Mouse (Mus musculus): ENCODE results near the gene Gpr39. TPM values are rescaled to one million over a fixed set of nuclear protein-coding genes. Genes with fewer than 3 reads are reported as not detected.

The Gpr39 gene
- total RNA-seq, 2 experiments from 2014 or later: 0.19 to 0.20 TPM

DNA sequence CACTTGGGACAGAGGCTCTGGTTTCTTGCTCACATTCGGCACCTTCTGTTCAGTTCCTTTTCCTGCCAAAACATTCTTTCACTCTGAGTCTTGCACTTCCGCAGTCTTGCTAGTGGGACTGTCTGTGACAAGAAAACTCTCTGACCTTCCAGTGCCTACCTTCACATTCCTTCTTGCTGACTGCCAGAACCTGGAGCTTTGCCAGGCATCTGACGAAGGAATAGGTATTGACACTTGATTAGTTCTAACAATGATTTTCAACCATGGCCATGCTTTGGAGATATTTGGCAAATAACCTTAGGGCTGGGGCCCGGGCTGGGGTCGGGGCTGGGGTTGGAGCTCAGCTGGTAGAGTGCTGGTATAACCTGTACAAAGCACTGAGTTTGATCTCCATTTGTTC, 123.7 kb downstream of the Gpr39 start:
- no peak for DNase-seq (ENCODE audit: low spot score in 2 of 2)

- DNase-seq (ENCODE audit: low spot score in 2 of 2): no peak
Observed at GRCm38 (mm10) chr1:125808426-125808825, 131.6 kb downstream of the Gpr39 start.

DNA sequence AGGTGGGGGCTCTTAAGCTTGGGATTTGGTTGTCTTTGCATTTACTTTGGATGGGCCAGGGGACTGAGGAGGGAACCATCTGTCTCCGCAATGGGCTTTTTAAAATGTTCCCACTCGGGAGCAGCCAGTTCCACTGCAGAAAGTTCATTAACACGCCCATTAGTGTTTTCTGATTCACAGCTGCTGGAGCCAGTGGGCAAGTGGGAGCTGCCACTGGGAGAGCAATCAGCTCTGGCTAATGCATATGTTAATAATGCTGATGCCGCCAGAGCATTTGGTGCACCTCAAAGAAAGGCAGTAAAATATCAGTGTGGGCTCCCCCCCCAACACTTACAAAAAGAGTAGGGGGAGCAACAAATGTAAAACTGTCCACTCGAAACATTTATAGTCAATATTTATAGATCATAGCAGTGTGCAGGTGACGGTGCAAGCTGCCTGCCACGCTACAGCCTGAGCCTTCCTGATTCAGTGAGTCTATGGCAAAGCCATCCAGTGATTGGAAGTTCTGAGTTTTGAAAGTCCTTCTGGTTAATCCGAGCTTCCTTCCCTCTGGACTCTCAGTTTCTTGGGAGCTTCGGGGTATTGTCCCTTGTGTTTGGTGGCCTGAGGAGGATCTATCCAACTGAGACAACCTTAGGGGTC, 136.5 kb downstream of the Gpr39 start:
- no peak for DNase-seq (ENCODE audit: low spot score in 2 of 2)

DNA sequence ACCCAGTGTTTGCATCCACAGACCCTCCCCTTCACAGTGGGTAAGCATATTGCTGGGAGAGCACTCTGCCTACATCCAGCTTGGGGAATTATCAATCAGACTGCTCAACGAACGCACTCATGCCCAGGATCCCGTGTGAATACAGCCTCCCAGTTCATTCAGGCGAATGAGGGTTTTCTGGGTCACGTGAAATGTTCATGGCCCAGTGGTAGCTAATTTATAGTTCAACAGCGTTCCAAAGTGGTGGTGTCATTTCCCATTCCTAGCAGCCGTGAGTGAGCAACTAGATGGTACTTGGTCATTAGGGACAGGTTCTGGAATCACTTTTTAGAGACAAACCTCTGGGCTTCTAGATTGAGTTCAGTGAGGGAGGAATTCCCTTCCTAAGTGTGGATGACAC, 144.3 kb downstream of the Gpr39 start:
- no peak for DNase-seq (ENCODE audit: low spot score in 2 of 2)

GRCm38 (mm10) chr1:125823611-125824010, 146.8 kb downstream of the Gpr39 start:
- DNase-seq (ENCODE audit: low spot score in 2 of 2): no peak

DNA sequence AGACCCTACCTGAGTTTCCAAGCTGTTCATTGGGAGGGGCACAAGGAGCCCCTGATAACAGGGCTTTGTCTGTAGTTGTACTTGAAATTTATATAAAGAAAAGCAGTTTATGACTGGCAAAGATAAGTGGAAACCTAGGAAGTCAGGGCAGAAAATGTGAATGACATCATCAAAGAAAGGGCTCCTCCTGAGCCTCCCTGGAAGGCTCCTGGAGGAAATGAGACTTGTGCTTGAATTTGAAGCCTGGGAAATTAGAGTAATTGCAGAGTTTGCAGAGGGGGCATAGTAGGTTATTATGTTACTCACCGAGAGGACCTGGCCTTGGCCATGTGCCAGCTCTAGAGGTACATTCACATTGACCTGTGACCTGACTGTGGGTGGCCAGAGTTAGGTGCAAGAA, 160.7 kb downstream of the Gpr39 start:
- DNase-seq (ENCODE audit: low spot score in 2 of 2): no peak

DNA sequence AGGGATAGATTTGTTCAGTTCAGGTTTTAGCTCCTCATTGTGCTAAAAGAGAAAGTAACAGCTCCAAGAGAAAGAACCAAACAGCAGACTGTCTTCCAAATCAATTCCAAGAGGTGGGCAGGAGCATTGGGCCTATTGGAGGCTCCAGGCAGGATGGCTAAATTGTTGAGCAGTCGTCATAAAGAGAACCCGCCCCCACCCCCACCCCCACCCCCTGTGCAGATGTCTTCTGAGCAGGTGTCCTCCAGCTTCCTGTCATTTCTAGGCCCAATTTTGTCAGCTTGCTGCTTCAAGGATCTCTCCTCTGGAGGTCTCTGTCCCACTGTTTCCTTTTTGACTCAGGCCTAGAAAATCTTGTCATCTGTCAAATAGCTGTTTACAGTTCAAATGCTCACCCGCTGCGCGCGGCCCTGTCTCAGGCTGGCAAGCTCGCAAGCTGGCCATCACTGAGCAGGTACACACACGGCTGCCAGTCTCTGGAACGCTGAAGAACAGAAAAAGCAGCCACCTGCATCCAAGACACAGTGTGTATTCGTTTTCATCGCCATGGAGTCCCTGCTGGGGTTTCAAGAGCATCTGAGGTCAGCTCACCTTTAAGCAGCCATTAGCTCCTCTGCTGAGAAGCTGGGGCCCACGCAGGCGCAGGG, 163.1 kb downstream of the Gpr39 start:
- DNase-seq (ENCODE audit: low spot score in 2 of 2): no peak

DNA sequence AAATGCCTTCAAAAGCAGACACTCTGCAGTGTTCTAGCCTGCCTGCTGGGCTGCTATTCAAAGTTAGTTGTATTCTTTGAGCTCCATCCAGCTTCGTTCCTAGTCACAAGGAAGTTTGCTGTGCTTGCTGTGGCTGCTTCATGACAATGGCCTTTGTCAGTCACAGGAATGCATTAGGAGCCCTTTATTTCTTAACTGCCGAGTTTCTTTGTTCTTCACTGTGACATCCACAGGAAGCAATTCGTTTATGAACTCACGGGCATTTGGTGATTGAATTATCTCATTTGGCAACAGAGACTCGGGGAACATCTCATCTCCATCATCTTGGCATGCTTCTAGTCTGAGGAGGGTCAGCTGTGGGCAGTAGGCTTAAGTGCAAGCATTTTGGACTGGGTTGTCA, 177.9 kb downstream of the Gpr39 start:
- DNase-seq (ENCODE audit: low spot score in 2 of 2): no peak

DNA sequence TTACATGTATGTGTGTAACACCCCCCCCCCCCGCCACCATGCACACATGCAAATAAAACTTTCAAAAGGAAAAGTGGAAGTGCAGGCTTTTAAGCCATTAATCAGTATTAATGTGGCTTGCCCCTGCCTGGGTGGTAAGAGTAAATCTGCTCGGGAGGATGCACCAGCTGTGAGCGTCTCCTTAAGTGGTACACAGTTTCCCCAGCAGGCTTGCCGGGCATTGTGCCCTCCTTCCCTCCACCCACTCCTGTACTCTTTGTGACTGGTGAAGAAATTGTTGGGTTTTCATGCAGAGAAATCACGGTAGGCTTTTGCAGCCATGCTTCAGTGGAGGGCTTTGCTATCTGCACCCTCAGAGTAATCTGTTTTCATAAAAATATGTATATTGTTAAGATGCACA, 181.8 kb downstream of the Gpr39 start:
- DNase-seq (ENCODE audit: low spot score in 2 of 2): no peak

DNA sequence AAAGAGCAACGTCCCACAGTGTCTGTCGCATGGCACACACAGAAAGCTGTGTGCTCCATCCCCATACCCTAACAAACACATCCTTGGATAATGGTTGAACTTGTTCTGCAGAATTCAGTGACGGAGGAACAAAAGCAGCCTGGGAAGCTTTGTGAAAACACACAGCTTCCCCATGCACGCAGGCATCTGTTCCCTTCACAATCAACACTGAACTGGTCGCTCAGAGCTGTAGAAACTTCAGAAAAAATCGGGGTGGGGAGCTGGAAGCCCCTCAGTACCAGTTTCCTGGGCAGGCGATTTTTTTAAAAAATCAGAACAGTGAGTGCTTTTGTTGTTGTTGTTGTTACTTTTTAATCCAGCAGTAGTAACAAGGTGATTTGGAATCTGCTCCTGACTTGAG, 193.3 kb downstream of the Gpr39 start:
- DNase-seq (ENCODE audit: low spot score in 2 of 2): no peak

DNA sequence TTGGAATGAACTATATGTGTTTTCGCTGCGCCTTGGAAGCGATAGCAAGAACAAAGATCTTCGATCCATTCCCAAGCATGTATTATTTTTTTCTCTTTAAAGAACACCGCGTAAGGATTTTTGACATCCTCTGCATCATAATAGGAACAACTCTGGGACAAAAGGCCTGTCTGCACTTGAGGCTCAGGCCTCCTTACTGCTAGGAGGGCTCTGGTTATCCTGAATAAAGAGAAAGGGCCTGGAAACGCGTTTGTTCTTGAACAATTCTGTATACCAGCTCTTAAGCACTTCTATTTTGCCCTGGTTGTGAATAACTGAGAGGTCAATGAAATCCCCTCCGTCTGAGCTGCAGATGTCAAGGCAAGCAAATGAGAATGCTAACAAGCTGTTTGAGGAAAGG, 216.4 kb downstream of the Gpr39 start:
- no peak for DNase-seq (ENCODE audit: low spot score in 2 of 2)

- DNase-seq (ENCODE audit: low spot score in 2 of 2): no peak
Observed at GRCm38 (mm10) chr1:125910211-125910870, 233.5 kb downstream of the Gpr39 start.

GRCm38 (mm10) chr1:125910871-125911265, 234.1 kb downstream of the Gpr39 start:
- DNase-seq (ENCODE audit: low spot score in 2 of 2): no peak

DNA sequence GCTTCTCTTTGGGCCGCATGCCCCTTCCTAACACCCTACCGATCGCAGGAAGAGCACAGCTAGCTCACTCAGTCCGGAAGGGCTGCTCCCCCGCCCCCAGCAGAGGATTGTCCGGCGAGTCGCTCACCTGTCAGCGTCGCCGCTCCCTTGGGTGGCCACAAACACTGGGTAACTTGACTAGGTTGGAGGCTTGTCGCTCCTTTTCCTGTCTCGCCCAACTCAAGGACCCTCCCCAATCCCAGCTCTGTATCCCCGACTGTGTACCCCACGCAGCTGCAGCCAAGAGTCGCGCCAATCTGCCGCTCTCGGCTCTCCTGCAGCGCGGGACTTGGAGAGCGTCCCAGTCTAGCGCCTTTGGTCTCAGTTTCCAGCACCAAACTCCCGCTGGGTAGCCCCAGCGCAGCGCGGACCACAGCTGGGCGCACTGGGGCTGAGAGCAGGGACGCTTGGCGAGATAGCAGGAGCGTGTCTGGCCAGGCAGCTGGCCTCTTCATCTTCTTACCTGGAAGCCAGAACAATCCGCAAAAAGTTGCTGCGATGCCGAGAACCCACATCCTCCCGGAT, 234.6 kb downstream of the Gpr39 start:
- peak in 1 of 2 experiments; percentile 6 for DNase-seq (ENCODE audit: low spot score in 2 of 2)

DNA sequence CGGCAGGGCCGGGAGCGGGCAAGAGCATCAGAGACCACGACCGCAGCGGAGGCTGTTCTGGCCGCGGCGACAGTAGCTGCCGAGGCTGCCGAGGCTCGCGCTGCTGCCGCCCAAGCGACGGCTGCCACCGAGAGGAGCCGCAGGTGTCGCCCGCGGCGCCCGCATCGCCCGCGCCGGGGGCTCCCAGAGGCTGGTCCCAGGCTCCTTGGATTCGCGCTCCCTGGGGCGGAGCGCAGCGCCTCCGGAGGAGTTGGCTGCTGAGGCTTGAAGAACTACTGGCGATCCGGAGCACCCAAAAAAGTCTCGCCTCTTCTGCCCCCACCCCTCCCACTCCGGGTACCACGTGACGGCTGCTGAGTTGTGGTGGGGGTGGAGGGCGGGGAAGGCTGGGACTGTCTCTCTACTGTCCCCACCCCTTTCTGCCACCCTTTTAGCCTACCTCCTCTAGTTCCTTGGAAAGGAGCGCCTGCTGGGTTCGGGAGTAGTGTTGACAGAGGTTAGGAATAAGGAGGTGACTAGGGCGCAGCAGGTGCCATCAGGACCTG, 235.2 kb downstream of the Gpr39 start:
- DNase-seq (ENCODE audit: low spot score in 2 of 2): peak; percentile 17 to 29

DNA sequence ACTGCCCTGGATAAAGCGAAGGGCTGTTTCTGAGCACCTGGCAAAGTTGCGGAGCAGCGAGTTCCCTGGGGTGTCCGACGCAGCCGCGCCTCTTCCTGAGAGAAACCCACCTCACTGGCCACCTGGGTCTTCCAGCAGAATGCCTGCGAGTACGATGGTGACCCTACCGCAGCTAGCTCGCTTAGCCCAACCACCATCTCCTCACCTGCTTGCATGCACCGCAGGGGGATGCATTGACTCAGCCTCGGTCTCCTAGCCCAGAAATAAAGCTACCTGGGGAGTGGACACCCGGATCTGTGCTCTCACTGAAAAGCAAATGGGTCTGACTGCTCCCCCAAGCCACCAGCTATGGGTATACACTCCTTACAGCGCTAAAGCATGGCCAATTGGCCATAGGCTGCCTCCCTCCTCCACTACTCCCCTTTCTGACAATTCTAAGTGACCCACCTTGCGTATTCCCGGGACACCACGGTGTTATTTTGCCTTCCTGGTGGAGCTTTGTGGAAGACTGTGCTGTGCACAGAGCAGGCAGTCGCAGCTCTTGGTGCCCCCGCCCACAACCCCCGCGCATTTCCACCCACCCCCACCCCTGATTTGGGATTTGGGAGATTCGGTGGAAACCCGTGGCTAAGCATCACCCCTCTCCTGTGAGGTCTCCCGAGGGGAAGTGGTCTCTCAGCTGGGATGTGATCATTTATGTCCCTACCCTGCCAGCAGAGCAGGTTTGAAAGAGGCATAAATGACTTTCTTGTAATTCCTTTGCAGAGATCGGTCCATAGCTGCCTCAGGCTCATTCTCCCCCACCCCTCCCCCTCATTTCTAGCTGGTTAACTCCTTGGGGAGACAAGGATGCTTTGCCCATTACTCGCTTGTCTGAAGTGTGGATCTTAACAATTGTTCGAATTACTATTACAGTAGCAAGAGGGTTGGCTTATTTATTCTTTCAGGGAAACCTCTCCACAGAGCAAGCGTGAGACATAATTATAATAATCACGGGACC, 236.1 kb downstream of the Gpr39 start, which contains the start of gene Lypd1:
TSS of gene Lypd1 (minus strand) at position 501 of the 1,000 bp plus-strand sequence.
- DNase-seq (ENCODE audit: low spot score in 2 of 2): no peak

DNA sequence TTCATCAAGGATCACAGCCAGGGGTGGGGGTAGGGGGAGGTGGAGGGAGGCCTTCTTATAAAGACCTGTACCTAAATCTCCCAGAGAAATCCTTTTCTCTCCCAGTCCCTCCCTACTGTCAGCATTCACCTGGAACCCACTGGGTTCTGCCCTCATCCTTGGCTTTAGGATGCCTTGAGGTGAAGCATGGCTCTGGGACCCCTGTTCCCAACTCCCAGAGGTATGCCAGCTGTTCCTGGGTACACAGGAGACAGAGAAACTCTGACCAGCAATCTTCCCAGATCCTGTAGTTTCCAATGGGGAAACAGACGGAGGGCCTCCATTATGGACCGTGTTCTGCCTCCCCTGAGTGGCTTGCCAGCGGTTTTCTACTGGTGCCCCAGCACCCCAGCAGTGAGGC, 243.9 kb downstream of the Gpr39 start:
- no peak for DNase-seq (ENCODE audit: low spot score in 2 of 2)

GRCm38 (mm10) chr1:125923062-125923461, 246.3 kb downstream of the Gpr39 start:
- no peak for DNase-seq (ENCODE audit: low spot score in 2 of 2)

Data from adrenal gland, adult 18-20 months (tissue).